Mouse (Mus musculus): ENCODE data around the gene Rem1. TPM values are rescaled to one million over a fixed set of nuclear protein-coding genes. Genes with fewer than 3 reads are reported as not detected.
"Not testable (repeated sequence)": the region's sequence is repeated elsewhere in the genome, so short reads cannot be mapped to it uniquely, and the experiment has no call there.

Gene Rem1
- total RNA-seq, 2 experiments from 2014 or later, result 8.9 to 15.4 TPM

GRCm38 (mm10) chr2:152625256-152625655 lies 1.5 kb upstream of the Rem1 start:
- no peak for ATAC-seq (ENCODE audit: poor library complexity, severe bottlenecking)

- no peak for ATAC-seq (ENCODE audit: poor library complexity, severe bottlenecking)
These were observed 1.3 kb downstream of the Rem1 start for GRCm38 (mm10) chr2:152628066-152628465.

- no peak for ATAC-seq (ENCODE audit: poor library complexity, severe bottlenecking)
These were observed 2.5 kb downstream of the Rem1 start for GRCm38 (mm10) chr2:152629239-152629638.

GRCm38 (mm10) chr2:152629904-152630303 lies 3.2 kb downstream of the Rem1 start:
- ATAC-seq (ENCODE audit: poor library complexity, severe bottlenecking), result no peak

- ATAC-seq (ENCODE audit: poor library complexity, severe bottlenecking), result no peak
These were observed 6.6 kb downstream of the Rem1 start for GRCm38 (mm10) chr2:152633334-152633733.

GRCm38 (mm10) chr2:152634311-152634710 lies 7.6 kb downstream of the Rem1 start:
- ATAC-seq (ENCODE audit: poor library complexity, severe bottlenecking), result no peak

- ATAC-seq (ENCODE audit: poor library complexity, severe bottlenecking), result no peak
These were observed 9.7 kb downstream of the Rem1 start for GRCm38 (mm10) chr2:152636246-152637005.

- ATAC-seq (ENCODE audit: poor library complexity, severe bottlenecking), result no peak
These were observed 10.2 kb downstream of the Rem1 start for GRCm38 (mm10) chr2:152637006-152637322.

- no peak for ATAC-seq (ENCODE audit: poor library complexity, severe bottlenecking)
These were observed 10.6 kb downstream of the Rem1 start for GRCm38 (mm10) chr2:152637381-152637780.

- no peak for ATAC-seq (ENCODE audit: poor library complexity, severe bottlenecking)
These were observed 12.1 kb downstream of the Rem1 start for GRCm38 (mm10) chr2:152638865-152639264.

- no peak for ATAC-seq (ENCODE audit: poor library complexity, severe bottlenecking)
These were observed 12.8 kb downstream of the Rem1 start for GRCm38 (mm10) chr2:152639406-152640113.

- ATAC-seq (ENCODE audit: poor library complexity, severe bottlenecking), result peak; percentile 78
These were observed 26.3 kb downstream of the Rem1 start for GRCm38 (mm10) chr2:152652901-152653620.

GRCm38 (mm10) chr2:152653874-152654715 lies 27.3 kb downstream of the Rem1 start:
- ATAC-seq (ENCODE audit: poor library complexity, severe bottlenecking), result peak; percentile 41

- peak; percentile 44 for ATAC-seq (ENCODE audit: poor library complexity, severe bottlenecking)
These were observed 30.6 kb downstream of the Rem1 start for GRCm38 (mm10) chr2:152657398-152657797.

- ATAC-seq (ENCODE audit: poor library complexity, severe bottlenecking), result peak; percentile 77
These were observed 34.4 kb downstream of the Rem1 start for GRCm38 (mm10) chr2:152661163-152661562.

GRCm38 (mm10) chr2:152666191-152666590 lies 39.4 kb downstream of the Rem1 start:
- ATAC-seq (ENCODE audit: poor library complexity, severe bottlenecking), result not testable (repeated sequence)

GRCm38 (mm10) chr2:152669256-152669638 lies 42.5 kb downstream of the Rem1 start, which contains the start of gene H13:
Gene H13, plus strand, starts transcription at chr2:152669461.
- peak; percentile 91 for ATAC-seq (ENCODE audit: poor library complexity, severe bottlenecking)

GRCm38 (mm10) chr2:152669639-152670484 lies 43.1 kb downstream of the Rem1 start:
- ATAC-seq (ENCODE audit: poor library complexity, severe bottlenecking), result no peak

GRCm38 (mm10) chr2:152670983-152671641 lies 44.4 kb downstream of the Rem1 start:
- ATAC-seq (ENCODE audit: poor library complexity, severe bottlenecking), result peak; percentile 48

Data from megakaryocyte, adult 5-6 weeks (primary cell).